Mouse (Mus musculus): ENCODE measurements around the gene Tmem86a. TPM values are rescaled to one million over a fixed set of nuclear protein-coding genes. Genes with fewer than 3 reads are reported as not detected.
"Not testable (repeated sequence)": the region's sequence is repeated elsewhere in the genome, so short reads cannot be mapped to it uniquely, and the experiment has no call there.

Tmem86a gene
- total and polyA plus RNA-seq, 3 experiments = 20.0 to 45.5 (median 25.0) TPM

- H3K27me3 ChIP-seq (ENCODE audit: control insufficient read depth, insufficient read depth, low read length) = no peaks in the 10 kb centered on the region
- intact Hi-C loops (cut with DNase I) = loop anchor here (1.0 to 2.0 kb wide), 3 partner anchors 29 to 127 kb away; no protein-coding TSS in a partner anchor
- no peaks in the 10 kb centered on the region for H3K79me2 ChIP-seq (replicated peaks; ENCODE audit: control insufficient read depth, insufficient read depth, low read length)
- peaks cover 4% of the 10 kb centered on the region; the same call in 1 of the 2 replicates for H3K4me1 ChIP-seq (ENCODE audit: control insufficient read depth, insufficient read depth, low read length)
- H3K36me3 ChIP-seq (ENCODE audit: control insufficient read depth, insufficient read depth, low read length) = no peaks in the 10 kb centered on the region
- TF ChIP-seq CTCF (IDR thresholded peaks at IDR 0.05) (no peak; the same call in 1 of the 2 replicates), EP300 (IDR thresholded peaks at IDR 0.05; ENCODE audit: insufficient read depth, low read depth, low read length) (peak; percentile 84), POLR2A (IDR thresholded peaks at IDR 0.05; ENCODE audit: insufficient read depth, low read depth, low read length) (no peak)
- peak; percentile 80 to 90 for DNase-seq
- H3K9ac ChIP-seq (ENCODE audit: low read depth, low read length) = no peak overlapping the region
- no peak overlapping the region for H3K4me3 ChIP-seq
- WGBS = 3% methylated on average over 6 of the region's 6 CpGs
- H3K27ac ChIP-seq = no peak overlapping the region
These were observed 26.9 kb upstream of the Tmem86a start for GRCm38 (mm10) chr7:47023530-47023929.

DNA sequence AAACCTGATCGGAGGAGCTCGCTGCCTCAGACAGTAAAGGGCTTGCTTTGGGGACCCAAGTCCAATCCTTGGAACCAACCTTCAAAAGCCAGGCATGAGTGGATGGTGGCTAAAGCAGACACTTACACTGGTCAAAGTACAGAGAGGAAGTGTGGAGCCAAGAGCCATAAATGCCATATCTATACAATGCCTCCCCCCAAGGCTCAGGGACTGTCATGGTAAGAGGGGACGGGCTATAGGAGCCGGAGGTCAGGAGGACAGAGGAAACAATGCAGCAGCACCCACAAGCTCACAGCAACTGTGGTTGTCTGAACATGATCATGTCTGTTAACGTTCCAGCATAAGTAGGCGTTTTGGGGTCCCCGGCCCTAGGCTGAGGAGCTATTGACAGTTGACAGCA is 25.9 kb upstream of the Tmem86a start:
- no peak for DNase-seq
- Histone ChIP-seq H3K27ac (no peak overlapping the region), H3K36me3 (ENCODE audit: control insufficient read depth, insufficient read depth, low read length) (no peaks in the 10 kb centered on the region), H3K27me3 (ENCODE audit: control insufficient read depth, insufficient read depth, low read length) (no peaks in the 10 kb centered on the region), H3K79me2 (replicated peaks; ENCODE audit: control insufficient read depth, insufficient read depth, low read length) (no peaks in the 10 kb centered on the region), H3K4me3 (no peak overlapping the region), H3K4me1 (ENCODE audit: control insufficient read depth, insufficient read depth, low read length) (peaks cover 4% of the 10 kb centered on the region; the same call in 1 of the 2 replicates), H3K9ac (ENCODE audit: low read depth, low read length) (no peak overlapping the region)
- TF ChIP-seq POLR2A (IDR thresholded peaks at IDR 0.05; ENCODE audit: insufficient read depth, low read depth, low read length) (no peak), EP300 (IDR thresholded peaks at IDR 0.05; ENCODE audit: insufficient read depth, low read depth, low read length) (no peak), CTCF (IDR thresholded peaks at IDR 0.05) (no peak)
- intact Hi-C loops (cut with DNase I) = no loop called here
- 92% methylated on average over 7 of the region's 7 CpGs for WGBS

DNA sequence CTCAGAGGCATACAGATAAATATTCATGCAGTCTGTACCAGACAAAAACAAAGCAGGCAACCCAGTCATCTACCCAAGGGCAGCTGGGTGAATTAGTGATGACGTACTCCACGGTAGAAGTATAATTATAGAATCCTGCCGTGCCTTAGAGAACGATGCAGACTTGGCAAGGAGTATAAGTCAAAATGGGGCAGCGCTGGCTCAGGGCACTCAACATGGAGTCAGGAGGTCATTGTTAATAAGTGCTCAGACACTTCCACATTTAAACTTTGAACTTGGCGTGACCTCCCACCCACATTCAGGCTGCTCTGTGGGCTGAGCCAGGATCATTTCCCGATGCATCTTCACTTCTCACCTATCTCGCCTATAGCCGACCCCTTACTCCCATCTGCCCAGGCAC is 25.0 kb upstream of the Tmem86a start:
- Histone ChIP-seq H3K27me3 (ENCODE audit: control insufficient read depth, insufficient read depth, low read length) (no peaks in the 10 kb centered on the region), H3K4me3 (no peak overlapping the region), H3K36me3 (ENCODE audit: control insufficient read depth, insufficient read depth, low read length) (no peaks in the 10 kb centered on the region), H3K79me2 (replicated peaks; ENCODE audit: control insufficient read depth, insufficient read depth, low read length) (no peaks in the 10 kb centered on the region), H3K4me1 (ENCODE audit: control insufficient read depth, insufficient read depth, low read length) (peaks cover 4% of the 10 kb centered on the region; the same call in 1 of the 2 replicates), H3K27ac (peak overlapping the region; percentile 38), H3K9ac (ENCODE audit: low read depth, low read length) (no peak overlapping the region)
- TF ChIP-seq CTCF (IDR thresholded peaks at IDR 0.05) (no peak), POLR2A (IDR thresholded peaks at IDR 0.05; ENCODE audit: insufficient read depth, low read depth, low read length) (no peak), EP300 (IDR thresholded peaks at IDR 0.05; ENCODE audit: insufficient read depth, low read depth, low read length) (no peak)
- intact Hi-C loops (cut with DNase I) = no loop called here
- 46% methylated on average over 9 of the region's 9 CpGs for WGBS
- peak in 1 of 2 experiments; percentile 36 for DNase-seq

- H3K9ac ChIP-seq (ENCODE audit: low read depth, low read length); DNase-seq; H3K4me3 ChIP-seq; H3K36me3 ChIP-seq (ENCODE audit: control insufficient read depth, insufficient read depth, low read length); H3K27ac ChIP-seq; intact Hi-C loops (cut with DNase I); H3K27me3 ChIP-seq (ENCODE audit: control insufficient read depth, insufficient read depth, low read length); H3K79me2 ChIP-seq (replicated peaks; ENCODE audit: control insufficient read depth, insufficient read depth, low read length); H3K4me1 ChIP-seq (ENCODE audit: control insufficient read depth, insufficient read depth, low read length): not testable (repeated sequence)
- WGBS = 79% methylated on average over 3 of the region's 3 CpGs
These were observed 23.5 kb upstream of the Tmem86a start for GRCm38 (mm10) chr7:47026899-47027298.

- Histone ChIP-seq H3K36me3 (ENCODE audit: control insufficient read depth, insufficient read depth, low read length) (no peaks in the 10 kb centered on the region), H3K79me2 (replicated peaks; ENCODE audit: control insufficient read depth, insufficient read depth, low read length) (no peaks in the 10 kb centered on the region), H3K27ac (no peak overlapping the region), H3K27me3 (ENCODE audit: control insufficient read depth, insufficient read depth, low read length) (no peaks in the 10 kb centered on the region), H3K4me1 (ENCODE audit: control insufficient read depth, insufficient read depth, low read length) (peaks cover 3% of the 10 kb centered on the region; the same call in 1 of the 2 replicates), H3K9ac (ENCODE audit: low read depth, low read length) (no peak overlapping the region), H3K4me3 (no peak overlapping the region)
- intact Hi-C loops (cut with DNase I) = no loop called here
- 68% methylated on average over 1 of the region's 1 CpGs for WGBS
- DNase-seq = no peak
- TF ChIP-seq EP300 (IDR thresholded peaks at IDR 0.05; ENCODE audit: insufficient read depth, low read depth, low read length) (no peak), CTCF (IDR thresholded peaks at IDR 0.05) (peak; percentile 35)
These were observed 22.9 kb upstream of the Tmem86a start for GRCm38 (mm10) chr7:47027520-47027919.

DNA sequence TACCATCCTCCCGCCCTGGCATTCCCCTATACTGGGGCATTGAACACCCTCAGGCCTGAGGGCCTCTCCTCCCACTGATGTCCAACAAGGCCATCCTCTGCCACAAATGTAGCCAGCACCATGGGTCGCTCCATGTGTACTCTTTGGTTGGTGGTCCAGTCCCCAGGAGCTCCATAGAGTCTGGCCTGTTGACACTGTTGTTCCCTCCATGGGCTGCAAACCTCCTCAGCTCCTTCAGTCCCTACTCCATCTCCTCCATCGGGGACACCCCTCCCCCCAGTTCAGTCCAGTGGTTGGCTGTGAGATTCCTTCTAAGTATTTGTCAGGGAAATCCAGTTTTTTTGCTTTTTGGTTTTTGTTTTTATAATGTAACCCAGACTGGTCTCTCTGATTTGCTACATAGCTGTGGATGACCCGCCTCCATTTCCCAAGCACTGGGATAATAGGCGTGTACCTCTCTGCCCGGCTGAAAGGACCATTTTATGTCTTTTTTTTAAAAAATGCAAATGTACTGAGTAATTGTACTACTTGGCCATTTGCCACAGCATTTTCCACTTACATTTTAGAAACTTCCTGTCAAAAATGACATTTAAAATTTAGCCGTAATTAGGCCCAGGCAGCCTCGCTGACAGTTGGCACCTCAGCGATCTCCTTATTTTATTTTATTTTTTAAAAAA is 19.7 kb upstream of the Tmem86a start:
- WGBS = 65% methylated on average over 9 of the region's 9 CpGs
- Histone ChIP-seq H3K27ac (no peak overlapping the region), H3K4me3 (no peak overlapping the region), H3K4me1 (ENCODE audit: control insufficient read depth, insufficient read depth, low read length) (no peaks in the 10 kb centered on the region), H3K9ac (ENCODE audit: low read depth, low read length) (no peak overlapping the region), H3K27me3 (ENCODE audit: control insufficient read depth, insufficient read depth, low read length) (no peaks in the 10 kb centered on the region), H3K79me2 (replicated peaks; ENCODE audit: control insufficient read depth, insufficient read depth, low read length) (no peaks in the 10 kb centered on the region), H3K36me3 (ENCODE audit: control insufficient read depth, insufficient read depth, low read length) (no peaks in the 10 kb centered on the region)
- intact Hi-C loops (cut with DNase I) = no loop called here
- DNase-seq = no peak
- TF ChIP-seq CTCF (IDR thresholded peaks at IDR 0.05) (no peak), POLR2A (IDR thresholded peaks at IDR 0.05; ENCODE audit: insufficient read depth, low read depth, low read length) (no peak), EP300 (IDR thresholded peaks at IDR 0.05; ENCODE audit: insufficient read depth, low read depth, low read length) (no peak)

All from heart, adult 2 months (tissue).